Mouse (Mus musculus): ENCODE results near the gene Pkig.

DNA sequence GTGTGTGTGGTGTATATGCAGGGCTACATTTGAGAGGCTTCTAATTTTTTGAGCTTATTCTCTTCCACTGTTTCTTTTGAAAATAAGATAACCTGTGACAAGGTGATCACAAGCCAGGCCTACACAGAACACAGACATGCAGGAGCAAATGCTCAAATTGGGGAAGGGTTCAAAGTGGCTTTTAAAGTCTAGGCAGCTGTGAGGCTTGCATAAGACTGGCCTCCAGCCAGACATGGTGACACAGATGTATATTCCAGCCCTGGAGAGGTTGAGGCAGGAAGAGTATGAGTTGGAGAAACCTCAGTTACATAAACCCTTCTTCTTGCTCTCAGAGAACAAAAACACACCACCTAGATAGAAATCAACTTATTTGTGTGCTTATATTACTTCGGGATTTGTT, 108.7 kb downstream of the Pkig start:
- no peak for TF ChIP-seq CTCF (IDR thresholded peaks at IDR 0.05; ENCODE audit: borderline replicate concordance, extremely low read depth, insufficient read depth, insufficient read length)
- TF ChIP-seq POLR2A (IDR thresholded peaks at IDR 0.05; ENCODE audit: borderline replicate concordance, extremely low read depth, insufficient read depth, insufficient read length, poor library complexity, severe bottlenecking), result no peak
